Mouse (Mus musculus) urinary bladder, adult 2 months (tissue): ENCODE data around the gene Fgr. TPM values are rescaled to one million over a fixed set of nuclear protein-coding genes. Genes with fewer than 3 reads are reported as not detected.

Source experiments
- DNase-seq: peaks from one replicate; pipeline ENCODE4 v3.0.0; 2022; ENCODE audit warnings: low spot score
- polyA plus RNA-seq: library from polyadenylated mRNA; depleted of rRNA; stranded (reverse); fragments of >200 nt; gene quantifications from 2 replicates; pipeline ENCODE4 v1.2.3, GENCODE M21; 2012

Gene Fgr
- polyA plus RNA-seq, 1 experiment = 1.3 TPM

DNA sequence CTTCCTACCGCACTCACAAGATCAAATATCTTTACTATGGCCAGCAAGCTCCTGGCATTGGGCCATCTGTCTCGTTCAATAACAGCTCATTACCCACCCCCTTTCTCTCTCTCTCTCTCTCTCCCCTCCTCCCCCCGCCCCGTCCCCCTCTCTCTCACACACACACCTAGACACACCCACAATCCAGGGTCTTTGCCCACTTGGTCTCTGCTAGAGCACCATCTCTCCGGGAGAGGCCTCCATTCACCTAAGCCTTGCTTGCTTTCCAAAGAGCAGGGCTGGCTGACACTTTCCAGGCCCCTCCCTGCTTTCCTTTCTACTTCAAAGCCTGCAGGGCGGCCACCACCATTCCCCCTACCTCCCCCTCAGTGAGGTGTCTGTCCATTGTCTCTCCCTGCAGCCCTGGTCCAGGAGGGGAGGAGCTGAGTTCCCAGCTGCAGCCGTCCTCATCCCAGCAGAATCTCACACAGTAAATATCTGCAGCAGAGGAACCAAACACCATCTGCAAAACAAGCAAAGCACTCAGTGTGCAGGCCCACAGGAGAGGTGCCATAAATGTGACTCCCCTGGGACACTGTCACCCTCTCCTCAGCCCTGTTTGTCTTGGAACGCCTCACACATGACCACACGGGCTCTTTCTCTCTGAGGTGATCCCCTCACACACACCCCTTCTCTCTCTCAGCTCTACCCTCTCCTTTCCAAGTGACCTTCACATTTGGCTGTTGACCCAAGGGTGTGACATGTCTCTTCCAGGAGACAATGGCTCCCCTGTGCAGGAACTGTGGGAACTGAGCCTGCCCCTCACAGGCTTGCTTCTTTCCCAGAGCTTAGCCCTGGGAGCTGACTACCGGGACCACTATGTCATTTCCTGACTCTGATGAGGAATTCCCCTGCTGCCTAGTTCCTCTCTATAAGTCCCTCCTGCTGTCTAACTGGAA lies 14.9 kb upstream of the Fgr start:
- DNase-seq = no peak

DNA sequence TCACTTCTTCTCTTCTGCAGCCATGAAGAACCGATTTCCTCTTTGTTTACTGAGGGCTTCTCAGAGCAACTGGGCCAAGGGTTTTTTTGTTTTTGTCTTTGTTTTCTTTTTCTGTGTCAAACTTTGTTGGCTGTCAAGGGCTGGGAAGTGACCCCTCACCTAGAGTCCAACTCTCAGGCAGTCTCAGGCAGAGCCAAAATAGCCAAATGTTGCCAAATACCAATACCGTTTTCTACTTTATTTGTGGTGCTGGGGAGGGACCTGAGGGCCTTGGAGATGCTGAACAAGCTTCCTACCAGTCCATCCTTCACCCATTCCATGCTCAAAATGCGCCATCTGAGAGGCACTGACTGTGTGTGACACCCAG lies 14.2 kb upstream of the Fgr start:
- DNase-seq = no peak

- no peak for DNase-seq
Measured at GRCm38 (mm10) chr4:132960313-132960712, 13.6 kb upstream of the Fgr start.

DNA sequence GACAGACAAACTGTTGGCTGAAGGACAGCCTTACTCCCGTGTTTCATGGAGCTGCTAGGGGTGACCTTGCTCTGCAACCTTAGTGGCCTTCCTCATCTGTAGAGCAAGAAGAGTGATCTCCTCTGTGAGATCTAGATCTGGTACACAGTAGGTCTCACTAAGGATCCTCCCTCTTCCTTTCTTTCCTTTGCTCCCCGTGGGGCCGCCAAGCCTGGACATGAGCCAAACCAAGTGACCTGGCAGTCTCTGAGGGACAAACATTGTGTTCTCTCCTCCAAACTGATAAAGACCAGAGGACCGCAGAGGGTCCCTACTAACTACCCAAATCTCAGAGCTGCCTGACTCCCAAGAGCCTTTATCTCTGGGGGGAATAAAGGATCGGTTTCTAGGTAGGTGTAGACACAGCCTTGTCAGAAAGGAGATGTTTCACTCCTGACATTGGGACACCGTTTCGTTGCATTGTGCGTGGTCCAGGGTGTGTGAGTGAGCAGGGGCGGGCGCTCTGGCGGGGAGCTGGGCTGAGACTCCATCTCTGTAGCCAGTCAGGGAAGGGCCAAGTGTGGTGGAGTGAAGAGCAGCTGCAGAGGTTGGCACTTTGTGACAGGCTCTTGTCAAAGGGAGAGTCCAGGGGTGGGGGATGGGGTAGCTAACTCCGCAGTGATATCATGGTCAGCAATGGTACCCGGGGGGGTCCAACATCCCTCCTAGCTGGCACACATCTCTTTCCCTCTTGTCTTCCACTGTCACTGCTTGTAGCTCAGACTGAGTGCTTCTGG lies 12.8 kb upstream of the Fgr start:
- DNase-seq = no peak

GRCm38 (mm10) chr4:132961866-132962265 lies 12.0 kb upstream of the Fgr start:
- DNase-seq = no peak

GRCm38 (mm10) chr4:132962628-132963027 lies 11.3 kb upstream of the Fgr start:
- DNase-seq = no peak

GRCm38 (mm10) chr4:132963436-132963835 lies 10.5 kb upstream of the Fgr start:
- DNase-seq = no peak

- no peak for DNase-seq
Measured at GRCm38 (mm10) chr4:132964064-132964463, 9.8 kb upstream of the Fgr start.

DNA sequence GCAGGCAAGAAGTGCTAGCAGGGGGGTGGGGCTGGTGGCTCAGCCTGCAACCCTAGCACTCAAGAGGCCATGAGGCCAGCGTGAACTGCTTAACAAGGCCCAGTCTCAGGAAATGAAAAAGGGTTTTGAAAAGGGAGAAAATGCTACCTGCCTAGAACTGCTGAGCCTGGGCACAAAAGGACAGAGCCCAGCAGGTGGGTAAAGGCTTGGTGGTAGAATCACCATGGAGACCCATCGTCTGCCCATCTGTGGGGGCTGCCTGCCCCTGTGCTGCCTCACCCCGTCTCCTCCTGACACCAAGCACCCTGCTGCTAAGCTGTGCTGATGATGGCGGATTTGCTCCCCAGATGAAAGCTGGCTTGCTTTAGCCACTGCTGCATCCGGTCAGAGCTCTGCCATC lies 9.4 kb upstream of the Fgr start:
- DNase-seq = no peak

DNA sequence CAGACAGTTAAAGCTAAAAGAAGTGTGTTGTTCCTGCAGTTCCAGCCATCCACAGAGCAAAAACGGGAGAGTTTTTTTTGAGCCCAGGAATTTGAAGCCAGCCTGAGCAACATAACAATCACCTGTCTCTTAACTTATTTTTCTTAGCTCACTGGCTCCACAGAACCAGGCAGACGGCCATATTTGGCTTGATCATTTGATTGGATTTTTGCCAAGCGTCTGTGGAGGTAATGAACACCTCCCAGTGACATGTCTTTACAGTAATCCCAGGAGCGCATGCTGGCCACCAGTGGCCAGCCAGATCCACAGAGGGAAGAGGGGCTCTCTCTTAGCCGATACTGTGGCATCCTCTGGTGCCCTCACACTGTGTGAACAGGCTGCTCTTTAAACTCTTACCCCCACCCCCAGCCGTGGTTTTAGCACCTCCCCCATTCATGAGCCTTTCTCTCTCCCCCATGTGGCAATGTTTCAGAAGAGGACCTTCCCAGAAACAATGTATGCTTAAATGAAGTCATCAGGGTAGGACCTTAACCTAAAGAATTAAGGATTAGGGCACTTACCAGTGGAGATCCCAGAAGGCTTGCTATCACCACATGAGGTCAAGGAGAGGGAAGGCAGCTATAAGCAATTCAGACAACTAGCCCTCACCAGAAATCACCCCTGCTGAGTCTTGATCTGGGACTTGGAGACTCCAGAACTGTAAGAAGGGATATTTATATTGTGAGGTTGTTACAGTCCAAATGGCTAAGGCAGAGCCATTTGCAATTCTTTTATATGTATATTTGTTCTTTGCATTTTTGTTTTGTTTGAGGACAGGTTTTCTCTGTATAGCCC lies 5.6 kb upstream of the Fgr start:
- DNase-seq = no peak

DNA sequence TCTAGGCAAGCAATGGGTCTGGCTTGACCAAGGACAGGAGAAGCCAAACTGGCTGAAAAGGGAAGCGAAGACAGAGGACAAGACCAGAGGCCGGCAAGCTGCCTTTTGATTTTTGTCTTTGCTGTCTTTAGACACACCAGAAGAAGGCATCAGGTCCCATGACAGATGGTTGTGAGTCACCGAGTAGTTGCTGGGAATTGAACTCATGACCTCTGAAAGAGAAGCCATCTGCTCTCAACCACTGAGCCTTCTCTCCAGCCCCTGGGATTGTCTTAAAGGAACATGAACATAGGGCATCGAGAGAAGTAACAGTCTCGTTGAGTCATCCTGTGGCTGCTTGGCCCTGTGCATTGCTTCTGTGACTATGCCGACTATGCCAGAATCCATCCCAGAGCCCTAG lies 2.3 kb upstream of the Fgr start:
- DNase-seq = no peak

DNA sequence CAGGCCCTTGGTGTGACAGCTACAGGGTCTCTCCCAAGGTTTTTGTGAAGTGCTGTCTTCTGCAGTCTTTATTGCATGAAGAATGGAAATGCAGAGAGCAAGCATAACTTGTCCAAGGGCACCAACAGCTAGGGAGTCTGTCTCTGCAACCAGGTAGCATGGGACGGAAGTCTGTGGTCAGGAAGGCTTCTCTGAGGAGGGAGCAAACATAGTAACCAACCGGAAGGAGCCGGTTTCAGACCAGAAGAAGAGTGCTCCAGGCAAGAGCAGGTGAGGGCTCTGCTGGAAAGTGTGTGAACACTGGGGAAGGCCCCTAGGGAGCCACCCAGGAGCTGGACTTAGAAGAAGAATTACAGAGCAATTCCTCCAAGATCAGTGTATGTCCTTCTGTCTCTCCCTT lies 1.8 kb upstream of the Fgr start:
- no peak for DNase-seq

DNA sequence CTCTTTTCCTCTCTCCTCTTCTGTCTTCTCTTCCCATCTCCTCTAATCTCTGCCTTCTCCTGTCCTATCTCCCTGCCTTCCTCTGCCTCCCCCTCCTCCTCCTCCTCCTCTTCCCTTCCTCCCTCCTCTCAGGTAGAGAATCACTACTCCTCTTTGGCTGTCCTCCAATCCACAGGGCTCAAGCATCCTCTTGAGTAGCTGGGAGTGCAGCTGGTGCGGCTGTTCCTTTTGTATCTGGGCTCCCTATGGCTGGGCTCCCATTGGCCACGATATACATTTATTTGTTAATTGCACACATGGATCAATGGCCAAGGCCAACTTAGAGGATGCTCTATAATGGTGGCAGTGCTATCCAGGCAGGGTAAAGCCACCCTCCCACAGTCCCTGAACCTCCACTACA lies 1.3 kb upstream of the Fgr start:
- DNase-seq = no peak

- no peak for DNase-seq
Measured at GRCm38 (mm10) chr4:132973186-132973585, 709 bp upstream of the Fgr start.

DNA sequence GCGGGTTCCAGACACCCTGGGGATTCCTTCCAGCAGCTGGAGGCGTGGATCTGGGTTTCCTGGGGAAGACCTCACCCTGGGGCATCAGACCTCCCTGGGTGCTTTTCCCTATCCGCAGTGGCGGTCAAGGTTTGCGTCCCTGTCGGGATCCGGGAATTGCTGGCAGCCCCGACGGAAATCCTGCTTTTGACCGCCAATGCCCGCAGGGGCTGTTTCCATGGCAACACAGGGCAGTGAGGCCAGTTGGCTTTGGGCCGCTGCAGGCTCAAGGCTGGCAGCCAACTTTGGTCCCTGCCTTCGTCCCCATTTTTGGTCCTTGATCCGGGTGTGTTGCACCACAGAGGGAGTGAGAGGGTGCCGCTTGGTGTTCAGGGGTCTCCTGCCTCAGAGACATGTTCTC lies 1.0 kb downstream of the Fgr start:
- DNase-seq = no peak

- no peak for DNase-seq
Measured at GRCm38 (mm10) chr4:132975791-132976190, 1.9 kb downstream of the Fgr start.

DNA sequence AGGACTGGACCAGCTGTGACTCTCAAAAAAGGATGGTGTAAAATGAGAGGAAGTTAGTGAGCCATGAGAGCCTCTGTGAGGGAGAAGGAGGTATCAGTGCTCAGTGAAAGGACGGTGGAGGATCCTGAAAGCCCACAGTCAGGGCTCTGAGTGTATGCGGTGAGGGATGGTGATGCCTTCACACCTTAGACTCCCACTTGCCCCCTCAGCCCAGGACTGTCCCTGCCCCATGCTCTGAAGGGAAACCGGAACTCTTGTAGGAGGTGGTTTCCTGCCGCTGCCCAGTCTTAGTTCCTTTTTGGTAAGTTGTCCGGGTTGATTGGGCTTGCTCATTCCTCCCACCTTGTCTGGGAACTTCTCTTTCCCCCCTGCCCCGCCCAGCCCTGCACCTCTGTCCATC lies 2.8 kb downstream of the Fgr start:
- no peak for DNase-seq

DNA sequence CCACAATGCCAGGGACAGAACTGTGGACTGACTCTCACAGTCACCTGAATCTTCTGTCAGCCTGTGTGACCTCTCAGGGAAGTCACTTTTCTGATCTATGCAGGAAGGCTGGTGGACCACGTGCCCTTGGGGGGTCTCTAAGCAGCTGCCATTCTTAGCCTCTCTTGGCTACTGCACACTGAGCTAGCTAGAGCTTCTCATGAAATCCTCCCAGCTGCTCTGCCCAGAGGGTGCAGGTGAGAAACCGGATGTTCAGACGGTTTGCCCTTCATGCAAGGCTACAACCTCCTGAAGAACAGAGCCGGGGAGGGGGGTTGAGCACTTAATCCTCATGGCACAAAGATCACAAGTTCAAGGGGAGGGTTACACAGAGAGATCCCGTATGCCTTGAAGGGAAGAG lies 3.7 kb downstream of the Fgr start:
- no peak for DNase-seq

DNA sequence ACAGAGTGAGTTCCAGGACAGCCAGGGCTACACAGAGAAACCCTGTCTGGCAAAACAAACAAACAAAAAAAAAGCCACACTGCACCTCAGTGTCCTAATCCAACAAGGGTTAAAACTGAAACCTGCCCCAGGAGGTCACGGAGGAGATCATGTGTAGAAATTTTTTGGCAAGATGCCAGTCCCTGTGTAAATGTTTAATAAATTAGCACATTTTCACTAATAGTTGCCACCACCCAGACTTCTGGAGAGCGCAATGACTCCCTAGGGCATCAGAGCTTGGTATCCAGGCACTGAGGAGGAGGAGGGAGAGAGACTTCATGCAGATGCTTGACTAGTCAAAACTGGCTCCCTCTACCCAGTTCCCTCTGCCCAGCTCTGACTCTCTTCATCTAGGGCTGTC lies 5.3 kb downstream of the Fgr start:
- DNase-seq = no peak

DNA sequence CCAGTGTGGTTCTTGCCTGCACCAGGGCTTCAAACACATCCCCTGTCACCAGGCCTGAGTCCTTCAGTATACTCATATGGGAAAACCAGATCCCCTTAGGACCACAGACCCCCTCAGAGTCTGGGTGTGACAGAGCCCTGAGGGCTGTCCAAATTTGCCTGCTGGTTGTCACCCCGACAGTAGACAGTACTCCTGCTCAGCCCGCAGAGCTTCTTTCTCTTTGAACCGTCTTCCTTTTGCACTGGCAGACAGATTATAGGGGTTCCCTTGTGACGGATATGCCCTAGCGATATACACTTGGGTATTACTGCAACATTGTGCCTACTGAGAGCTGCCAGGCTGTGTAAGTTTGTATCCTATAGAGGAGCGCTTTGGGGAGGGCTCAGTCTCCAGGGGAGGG lies 7.7 kb downstream of the Fgr start:
- no peak for DNase-seq

- DNase-seq = no peak
Measured at GRCm38 (mm10) chr4:132982999-132983398, 9.1 kb downstream of the Fgr start.
